Mouse (Mus musculus) brain, adult 10 weeks (tissue): ENCODE results near the gene Gabrr2. TPM values are rescaled to one million over a fixed set of nuclear protein-coding genes. Genes with fewer than 3 reads are reported as not detected.

Experiments
- polyA plus RNA-seq: library from polyadenylated mRNA; stranded (reverse); fragments of 350-450 nt; fragmentation: Illumina TruSeq; extraction: RNeasy Lipid Tissue Mini Kit (QIAGEN cat#74804); gene quantifications from one replicate; pipeline ENCODE4 v1.2.3, GENCODE M21; 2015; ENCODE audit warnings: low read depth, low replicate concordance

Gene Gabrr2
- polyA plus RNA-seq: 1.3 TPM

GRCm38 (mm10) chr4:33062981-33063380 is at the start of gene Gabrr2:
TSS of gene Gabrr2 (plus strand) at chr4:33062999.

GRCm38 (mm10) chr4:33031195-33031960 is 31.4 kb upstream of the Gabrr2 start, which contains the start of gene Ube2j1:
TSS of gene Ube2j1 (plus strand) at chr4:33031416.

GRCm38 (mm10) chr4:33132221-33132620 is 69.4 kb downstream of the Gabrr2 start, which contains the start of gene Gabrr1:
TSS of gene Gabrr1 (plus strand) at chr4:33132521.

Other genes starting within 250 kb of the Gabrr2 start
- gene Ankrd6, start 112.2 kb upstream of the Gabrr2 start, polyA plus RNA-seq: 26.4 TPM
- gene Rragd, start 80.0 kb upstream of the Gabrr2 start, polyA plus RNA-seq: 67.9 TPM
- gene Ube2j1, start 31.6 kb upstream of the Gabrr2 start, polyA plus RNA-seq: 82.0 TPM
- gene Gabrr1, start 69.5 kb downstream of the Gabrr2 start, polyA plus RNA-seq: 0.25 TPM
- 3.9 TPM for gene Pm20d2, start 126.7 kb downstream of the Gabrr2 start, polyA plus RNA-seq
- 22.6 TPM for gene Srsf12, start 146.0 kb downstream of the Gabrr2 start, polyA plus RNA-seq
- 43.4 TPM for gene Pnrc1, start 227.2 kb downstream of the Gabrr2 start, polyA plus RNA-seq
- 18.6 TPM for gene Rngtt, start 247.3 kb downstream of the Gabrr2 start, polyA plus RNA-seq